Mouse (Mus musculus) bone marrow macrophage, adult 2 months (primary cell): ENCODE measurements around the gene Pacsin3. TPM values are rescaled to one million over a fixed set of nuclear protein-coding genes. Genes with fewer than 3 reads are reported as not detected.

Experiments
- H3K27ac ChIP-seq: 2 replicates; pipeline ENCODE4 v1.5.1; 2012; ENCODE audit warnings: low read depth, low read length; ENCODE audit not compliant: insufficient read depth
- H3K4me1 ChIP-seq: 2 replicates; pipeline ENCODE4 v1.6.1; 2012; ENCODE audit warnings: low read length; ENCODE audit not compliant: control insufficient read depth, insufficient read depth
- H3K4me3 ChIP-seq: 2 replicates; pipeline ENCODE4 v1.5.1; 2012; ENCODE audit warnings: mild to moderate bottlenecking, low read length, moderate library complexity; ENCODE audit not compliant: insufficient read depth
- CTCF ChIP-seq: IDR thresholded peaks from 2 replicates; pipeline ENCODE4 v1.5.1; 2012; ENCODE audit warnings: low read depth, mild to moderate bottlenecking, low read length, moderate library complexity
- POLR2A ChIP-seq: IDR thresholded peaks from 2 replicates; pipeline ENCODE4 v1.6.1; 2012; ENCODE audit warnings: mild to moderate bottlenecking, low read depth, low read length, borderline replicate concordance
- polyA plus RNA-seq: library from polyadenylated mRNA; stranded (reverse); fragments of >200 nt; gene quantifications from 2 replicates; pipeline ENCODE4 v1.2.4, GENCODE M21; 2012; ENCODE audit not compliant: missing spikeins, insufficient read depth, insufficient read length

The Pacsin3 gene
- polyA plus RNA-seq, 1 experiment: 1.3 TPM

DNA sequence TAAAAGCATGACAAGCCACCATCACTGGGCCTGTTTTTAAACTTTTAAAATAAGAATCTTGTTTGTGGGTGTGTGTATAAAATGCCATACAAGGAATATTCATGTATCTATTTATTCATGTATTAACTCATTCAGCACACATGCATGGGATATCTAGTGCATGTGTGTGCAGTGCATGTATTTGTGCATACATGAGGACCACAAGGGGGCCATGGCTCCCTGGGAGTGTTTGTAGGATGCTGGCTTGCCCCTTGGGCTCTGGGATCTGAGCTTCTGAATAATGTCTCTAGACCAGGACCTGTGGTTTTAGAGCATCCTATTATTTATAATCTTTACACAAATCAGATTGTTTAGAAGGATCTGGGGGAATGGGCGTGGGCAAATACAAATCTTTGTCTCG lies 45.0 kb downstream of the Pacsin3 start:
- Histone ChIP-seq H3K4me1 (peaks cover 4% of the 10 kb centered on the region; the same call in 1 of the 2 replicates), H3K27ac (no peak overlapping the region), H3K4me3 (no peak overlapping the region)
- TF ChIP-seq POLR2A (no peak), CTCF (no peak)

DNA sequence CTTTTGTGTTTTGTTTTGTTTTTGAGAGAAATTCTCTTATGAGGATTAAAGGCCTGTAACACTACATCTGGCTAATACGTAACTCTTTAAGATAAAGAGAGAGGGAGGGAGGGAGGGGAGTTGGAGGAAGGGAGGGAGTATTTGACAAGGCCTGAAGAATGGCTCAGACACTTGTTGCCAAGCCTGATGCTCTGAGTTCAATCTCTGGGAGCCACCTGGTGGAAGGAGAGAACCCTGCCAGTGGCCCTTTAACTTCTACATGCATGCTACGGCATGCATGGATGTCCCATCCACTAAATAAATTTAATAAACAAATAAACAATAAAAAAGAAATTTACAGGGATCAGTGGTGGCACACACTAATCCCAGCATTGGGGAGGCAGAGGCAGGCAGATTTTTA lies 46.1 kb downstream of the Pacsin3 start:
- H3K4me1 ChIP-seq: peaks cover 5% of the 10 kb centered on the region; the same call in 1 of the 2 replicates
- H3K4me3 ChIP-seq: no peak overlapping the region
- no peak overlapping the region for H3K27ac ChIP-seq
- TF ChIP-seq CTCF: no peak
- no peak for TF ChIP-seq POLR2A

DNA sequence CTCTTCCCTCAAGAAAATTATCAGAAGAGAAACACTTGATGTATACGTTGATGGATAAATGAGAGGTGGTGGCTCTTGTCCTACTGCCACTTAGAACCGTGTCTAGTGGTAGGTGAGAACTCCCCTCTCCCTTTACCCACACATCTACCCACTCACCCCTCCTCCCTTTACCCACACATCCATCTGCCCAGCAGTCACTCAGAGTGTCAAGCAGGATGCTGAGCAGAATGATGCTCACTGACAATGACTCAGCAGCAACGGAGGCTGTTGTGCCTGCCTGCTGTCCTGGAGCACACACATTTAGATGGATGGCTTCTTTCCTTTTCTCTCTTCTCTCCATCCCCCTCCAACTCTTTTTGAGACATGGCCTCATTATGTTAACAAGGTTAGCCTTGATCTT lies 47.1 kb downstream of the Pacsin3 start:
- Histone ChIP-seq H3K4me1 (peaks cover 5% of the 10 kb centered on the region; the same call in 1 of the 2 replicates), H3K27ac (no peak overlapping the region), H3K4me3 (no peak overlapping the region)
- no peak for TF ChIP-seq CTCF
- no peak for TF ChIP-seq POLR2A

DNA sequence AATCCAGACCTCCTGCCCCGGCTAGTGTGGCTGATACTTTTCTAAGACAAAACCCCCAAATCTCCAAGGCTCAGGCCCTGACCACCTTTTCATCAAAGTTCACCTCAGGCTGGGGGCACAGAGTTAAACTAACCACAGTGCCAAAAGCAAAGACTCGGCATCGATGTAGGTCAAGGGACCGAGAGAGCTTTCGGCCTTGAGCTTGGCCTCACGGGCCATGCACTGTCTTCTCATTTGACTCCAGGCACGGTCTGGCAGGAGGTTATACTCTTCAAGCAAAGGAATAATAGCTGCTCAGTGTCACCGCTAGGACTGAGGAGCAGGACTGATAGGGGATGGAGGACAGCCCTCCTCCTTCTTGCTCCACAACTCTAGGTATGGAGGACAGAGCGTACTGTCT lies 50.2 kb downstream of the Pacsin3 start:
- TF ChIP-seq CTCF (no peak), POLR2A (no peak)
- Histone ChIP-seq H3K27ac (no peak overlapping the region), H3K4me3 (no peak overlapping the region), H3K4me1 (peaks cover 9% of the 10 kb centered on the region; the same call in 1 of the 2 replicates)

DNA sequence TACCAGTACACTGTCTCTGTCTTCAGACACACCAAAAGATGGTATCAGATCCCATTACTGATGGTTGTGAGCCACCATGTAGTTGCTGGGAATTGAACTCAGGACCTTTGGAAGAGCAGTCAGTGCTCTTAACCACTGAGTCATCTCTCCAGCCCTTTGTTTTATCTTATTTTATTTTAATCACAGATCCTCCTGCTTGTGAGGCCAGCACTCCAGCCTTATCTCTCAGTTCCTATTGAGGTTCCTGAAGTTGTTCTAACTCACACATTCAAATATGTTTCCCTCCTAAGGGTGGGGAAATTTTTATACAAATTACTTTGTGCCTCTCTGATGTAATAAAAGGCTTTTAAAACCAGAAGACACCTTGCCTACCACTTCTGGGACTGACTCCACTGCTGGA lies 50.8 kb downstream of the Pacsin3 start:
- no peak overlapping the region for H3K4me3 ChIP-seq
- H3K27ac ChIP-seq: no peak overlapping the region
- peaks cover 9% of the 10 kb centered on the region; the same call in 1 of the 2 replicates for H3K4me1 ChIP-seq
- TF ChIP-seq POLR2A (no peak), CTCF (no peak)

DNA sequence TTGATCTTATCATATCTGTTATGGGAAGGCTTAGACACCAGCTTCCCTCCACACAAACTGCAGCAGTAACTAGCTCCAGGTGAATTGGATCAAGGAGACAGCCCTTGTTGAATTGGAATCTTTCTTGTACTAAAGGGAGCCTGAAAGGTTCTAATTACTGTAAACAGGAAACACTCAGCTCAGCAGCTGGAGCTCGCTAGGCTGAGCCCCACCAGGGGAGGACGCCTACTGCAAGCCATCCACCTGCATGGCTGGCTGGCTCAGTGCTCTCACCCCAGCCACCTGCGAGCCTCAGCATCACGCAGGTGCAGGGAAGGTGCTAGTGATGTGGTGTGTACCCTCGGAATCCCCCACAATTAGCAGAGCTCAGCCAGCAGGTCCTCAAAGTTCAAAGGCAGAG lies 52.9 kb downstream of the Pacsin3 start:
- Histone ChIP-seq H3K4me1 (peaks cover 13% of the 10 kb centered on the region), H3K4me3 (no peak overlapping the region), H3K27ac (no peak overlapping the region)
- no peak for TF ChIP-seq CTCF
- no peak for TF ChIP-seq POLR2A

DNA sequence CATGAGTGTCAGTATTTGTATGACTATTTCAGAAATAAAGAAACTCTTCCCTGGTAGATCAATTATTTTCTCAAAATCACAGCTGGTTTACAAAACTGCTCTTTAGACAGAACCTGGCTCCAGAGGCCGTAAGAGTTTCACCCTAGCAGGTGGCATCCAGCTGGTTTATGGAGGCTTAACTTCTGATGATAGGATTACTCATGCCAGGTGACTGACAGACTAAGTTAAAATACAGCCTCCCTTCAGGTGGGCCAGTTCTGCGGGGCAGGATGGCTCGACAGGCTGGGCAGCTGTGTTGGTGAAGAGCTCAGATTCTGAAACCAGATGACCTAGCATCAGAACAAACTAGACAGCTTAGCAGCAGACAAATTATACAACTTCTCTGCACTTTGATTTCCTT lies 53.8 kb downstream of the Pacsin3 start:
- Histone ChIP-seq H3K4me3 (no peak overlapping the region), H3K27ac (no peak overlapping the region), H3K4me1 (peaks cover 13% of the 10 kb centered on the region)
- TF ChIP-seq CTCF (no peak), POLR2A (no peak)

DNA sequence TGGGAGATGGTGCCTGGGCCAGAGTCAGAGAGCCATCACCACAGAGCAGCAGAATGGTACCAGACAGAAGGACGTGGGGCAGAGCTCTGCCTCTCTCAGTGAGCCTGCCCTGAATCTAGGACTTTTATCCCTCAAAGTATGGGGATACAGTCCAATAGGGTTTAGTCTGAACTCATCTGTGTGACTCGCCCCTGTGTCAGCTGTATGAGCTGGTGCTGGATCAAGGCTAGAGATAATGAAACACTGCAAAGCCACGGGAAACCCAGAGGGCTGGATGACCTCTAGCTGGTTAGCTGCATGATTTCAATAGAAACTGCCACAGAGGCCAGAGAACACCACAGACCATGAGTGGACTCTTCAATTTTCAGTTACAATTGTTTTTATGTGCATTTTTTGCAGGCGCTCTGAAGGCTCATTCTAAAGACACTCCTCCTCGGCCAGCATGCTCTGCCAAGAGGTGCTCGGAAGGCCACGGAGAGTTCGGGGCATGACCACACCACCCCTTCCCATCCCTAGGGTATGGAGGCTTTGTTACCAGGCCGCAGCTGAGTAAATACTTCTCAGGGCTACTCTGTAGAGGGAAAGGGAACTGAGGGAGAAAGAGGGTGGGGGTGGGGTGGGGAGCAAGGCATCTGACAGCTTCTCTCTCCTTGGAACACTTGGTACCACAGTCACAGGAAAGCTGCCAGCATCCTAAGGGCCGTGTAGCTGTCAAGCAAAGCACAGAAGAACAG lies 57.0 kb downstream of the Pacsin3 start:
- TF ChIP-seq POLR2A (no peak), CTCF (no peak)
- Histone ChIP-seq H3K27ac (no peak overlapping the region), H3K4me3 (no peak overlapping the region), H3K4me1 (peaks cover 8% of the 10 kb centered on the region)

DNA sequence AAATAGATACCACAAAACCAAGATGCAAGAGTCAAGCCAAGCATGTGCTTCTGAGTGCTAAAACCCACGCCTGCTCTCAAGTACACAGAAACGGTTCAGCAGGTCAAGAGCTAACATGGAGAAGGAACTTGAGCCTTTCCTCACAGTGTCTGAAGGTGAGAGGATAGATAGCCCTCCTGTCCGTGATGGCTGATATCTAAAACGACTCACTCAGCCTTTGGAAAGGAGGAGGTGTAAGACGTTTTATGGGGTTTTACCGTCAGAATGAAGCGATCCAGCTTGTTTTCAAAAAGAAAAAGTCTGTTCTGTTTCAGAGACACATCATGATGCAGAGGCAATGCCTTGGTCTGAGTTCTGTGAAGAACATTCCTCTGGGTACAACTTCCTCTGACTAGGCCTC lies 58.4 kb downstream of the Pacsin3 start:
- Histone ChIP-seq H3K4me1 (peaks cover 4% of the 10 kb centered on the region), H3K4me3 (no peak overlapping the region), H3K27ac (no peak overlapping the region)
- TF ChIP-seq POLR2A: no peak

Other genes starting within 250 kb of the Pacsin3 start
- gene Rapsn, start 220.3 kb upstream of the Pacsin3 start, polyA plus RNA-seq: 9.3 and 10.3 TPM in 2 replicates
- 103 and 124 TPM in 2 replicates for gene Psmc3, start 201.9 kb upstream of the Pacsin3 start, polyA plus RNA-seq
- 47.0 and 55.1 TPM in 2 replicates for gene Slc39a13, start 185.5 kb upstream of the Pacsin3 start, polyA plus RNA-seq
- 464 and 487 TPM in 2 replicates for gene Spi1, start 173.6 kb upstream of the Pacsin3 start, polyA plus RNA-seq
- gene Mybpc3, start 137.8 kb upstream of the Pacsin3 start, polyA plus RNA-seq: 0.19 TPM in 1 of 2 replicates, not detected in the other
- 82.1 and 88.6 TPM in 2 replicates for gene Madd, start 72.1 kb upstream of the Pacsin3 start, polyA plus RNA-seq
- 12.7 and 15.9 TPM in 2 replicates for gene Nr1h3, start 53.1 kb upstream of the Pacsin3 start, polyA plus RNA-seq
- 141 and 149 TPM in 2 replicates for gene Acp2, start 53.1 kb upstream of the Pacsin3 start, polyA plus RNA-seq
- 12.6 and 13.1 TPM in 2 replicates for gene Ddb2, start 19.0 kb upstream of the Pacsin3 start, polyA plus RNA-seq
- 52.3 TPM in 2 replicates for gene Arfgap2, start 9.0 kb downstream of the Pacsin3 start, polyA plus RNA-seq
- gene 1110051M20Rik, start 188.8 kb downstream of the Pacsin3 start, polyA plus RNA-seq: 8.1 and 14.2 TPM in 2 replicates
- 3.4 and 3.8 TPM in 2 replicates for gene Lrp4, start 201.6 kb downstream of the Pacsin3 start, polyA plus RNA-seq